Mouse (Mus musculus): ENCODE results near the gene Prim2.

Gene Prim2

GRCm38 (mm10) chr1:33541708-33542107 is 127.9 kb downstream of the Prim2 start:
- no peak for DNase-seq (ENCODE audit: low spot score in 2 of 2)

GRCm38 (mm10) chr1:33537948-33538347 is 131.6 kb downstream of the Prim2 start:
- no peak for DNase-seq (ENCODE audit: low spot score in 2 of 2)

- DNase-seq (ENCODE audit: low spot score in 2 of 2), result no peak
These were observed 133.2 kb downstream of the Prim2 start for GRCm38 (mm10) chr1:33536272-33537004.

GRCm38 (mm10) chr1:33535140-33535686 is 134.4 kb downstream of the Prim2 start:
- DNase-seq (ENCODE audit: low spot score in 2 of 2), result no peak

- no peak for DNase-seq (ENCODE audit: low spot score in 2 of 2)
These were observed 137.7 kb downstream of the Prim2 start for GRCm38 (mm10) chr1:33531860-33532259.

GRCm38 (mm10) chr1:33531097-33531856 is 138.3 kb downstream of the Prim2 start:
- peak in 1 of 2 experiments; percentile 10 for DNase-seq (ENCODE audit: low spot score in 2 of 2)

GRCm38 (mm10) chr1:33530491-33530890 is 139.1 kb downstream of the Prim2 start:
- DNase-seq (ENCODE audit: low spot score in 2 of 2), result no peak

GRCm38 (mm10) chr1:33529543-33530232 is 139.9 kb downstream of the Prim2 start:
- DNase-seq (ENCODE audit: low spot score in 2 of 2), result peak; percentile 36 to 55

- DNase-seq (ENCODE audit: low spot score in 2 of 2), result no peak
These were observed 142.2 kb downstream of the Prim2 start for GRCm38 (mm10) chr1:33527352-33527863.

- DNase-seq (ENCODE audit: low spot score in 2 of 2), result peak in 1 of 2 experiments; percentile 22
These were observed 146.4 kb downstream of the Prim2 start for GRCm38 (mm10) chr1:33523223-33523622.

- no peak for DNase-seq (ENCODE audit: low spot score in 2 of 2)
These were observed 154.5 kb downstream of the Prim2 start for GRCm38 (mm10) chr1:33515124-33515523.

- no peak for DNase-seq (ENCODE audit: low spot score in 2 of 2)
These were observed 158.3 kb downstream of the Prim2 start for GRCm38 (mm10) chr1:33511310-33511709.

GRCm38 (mm10) chr1:33504371-33504770 is 165.2 kb downstream of the Prim2 start:
- DNase-seq (ENCODE audit: low spot score in 2 of 2), result no peak

GRCm38 (mm10) chr1:33502890-33503289 is 166.7 kb downstream of the Prim2 start:
- no peak for DNase-seq (ENCODE audit: low spot score in 2 of 2)

GRCm38 (mm10) chr1:33502298-33502697 is 167.3 kb downstream of the Prim2 start:
- DNase-seq (ENCODE audit: low spot score in 2 of 2), result no peak

GRCm38 (mm10) chr1:33500111-33500510 is 169.5 kb downstream of the Prim2 start:
- no peak for DNase-seq (ENCODE audit: low spot score in 2 of 2)

- no peak for DNase-seq (ENCODE audit: low spot score in 2 of 2)
These were observed 170.0 kb downstream of the Prim2 start for GRCm38 (mm10) chr1:33499603-33500002.

- no peak for DNase-seq (ENCODE audit: low spot score in 2 of 2)
These were observed 173.5 kb downstream of the Prim2 start for GRCm38 (mm10) chr1:33496128-33496527.

- no peak for DNase-seq (ENCODE audit: low spot score in 2 of 2)
These were observed 174.0 kb downstream of the Prim2 start for GRCm38 (mm10) chr1:33495586-33495985.

GRCm38 (mm10) chr1:33495203-33495553 is 174.4 kb downstream of the Prim2 start:
- no peak for DNase-seq (ENCODE audit: low spot score in 2 of 2)

GRCm38 (mm10) chr1:33494524-33495202 is 174.9 kb downstream of the Prim2 start:
- no peak for DNase-seq (ENCODE audit: low spot score in 2 of 2)
